Mouse (Mus musculus) hindbrain, embryonic 13.5 days (tissue): ENCODE data around the gene Magt1. TPM values are rescaled to one million over a fixed set of nuclear protein-coding genes. Genes with fewer than 3 reads are reported as not detected.
"Not testable (repeated sequence)": the region's sequence is repeated elsewhere in the genome, so short reads cannot be mapped to it uniquely, and the experiment has no call there.

Experiments used
- ATAC-seq: fragments of 200-750 bp; cut with Nextera tagmentation; 2 replicates; pipeline ENCODE4 v1.8.0; 2017; ENCODE audit warnings: moderate TSS enrichment; ENCODE audit not compliant: low FRiP score
- H3K27ac ChIP-seq: fragments of 300-500 bp; sonication (generic); 2 replicates; pipeline ENCODE4 v1.5.1; 2015; ENCODE audit warnings: inconsistent platforms, mild to moderate bottlenecking, moderate library complexity
- H3K27me3 ChIP-seq: fragments of 300-500 bp; sonication (generic); 2 replicates; pipeline ENCODE4 v1.6.1; 2015; ENCODE audit warnings: mild to moderate bottlenecking, inconsistent platforms
- H3K36me3 ChIP-seq: fragments of 300-500 bp; sonication (generic); 2 replicates; pipeline ENCODE4 v1.6.1; 2015; ENCODE audit warnings: mild to moderate bottlenecking, inconsistent platforms
- H3K4me1 ChIP-seq: fragments of 300-500 bp; sonication (generic); replicated peaks from 2 replicates; pipeline ENCODE4 v1.6.1; 2015; ENCODE audit warnings: inconsistent platforms
- H3K4me2 ChIP-seq: fragments of 300-500 bp; sonication (generic); 2 replicates; pipeline ENCODE4 v1.6.1; 2015; ENCODE audit warnings: inconsistent platforms, mild to moderate bottlenecking, moderate library complexity
- H3K4me3 ChIP-seq: fragments of 300-500 bp; sonication (generic); 2 replicates; pipeline ENCODE4 v1.5.1; 2015; ENCODE audit warnings: mild to moderate bottlenecking, inconsistent platforms
- H3K9ac ChIP-seq: fragments of 300-500 bp; sonication (generic); 2 replicates; pipeline ENCODE4 v1.6.1; 2015; ENCODE audit warnings: mild to moderate bottlenecking, inconsistent platforms
- H3K9me3 ChIP-seq: fragments of 300-500 bp; sonication (generic); 2 replicates; pipeline ENCODE4 v1.6.1; 2016; ENCODE audit warnings: inconsistent platforms
- WGBS: fragments of 180-500 bp; shearing (Covaris S2); methylation state at CpG from one replicate; pipeline ENCODE4 v1.1.7; 2015; 5-methylcytosine and 5-hydroxymethylcytosine counted together
- polyA plus RNA-seq: library from polyadenylated mRNA; unstranded; fragments of >200 nt; fragmentation: Nextera tagmentation; extraction: Ambion mirVana; gene quantifications from 2 replicates; pipeline ENCODE4 v1.2.1, GENCODE M21; 2015

Gene Magt1
- polyA plus RNA-seq, 1 experiment from 2014 or later, result 25.5 TPM

GRCm38 (mm10) chrX:105934341-105934740, 77.4 kb downstream of the Magt1 start:
- no peak overlapping the region for H3K4me2 ChIP-seq
- no peak for ATAC-seq
- no peaks in the 10 kb centered on the region for H3K9me3 ChIP-seq
- H3K27ac ChIP-seq, result no peak overlapping the region
- no peak overlapping the region for H3K4me3 ChIP-seq
- no peak overlapping the region for H3K9ac ChIP-seq
- no peaks in the 10 kb centered on the region for H3K36me3 ChIP-seq
- 66% methylated on average over 5 of the region's 5 CpGs for WGBS
- no peaks in the 10 kb centered on the region for H3K27me3 ChIP-seq
- no peaks in the 10 kb centered on the region for H3K4me1 ChIP-seq

GRCm38 (mm10) chrX:105929478-105930038, 82.1 kb downstream of the Magt1 start:
- Histone ChIP-seq H3K9me3 (no peaks in the 10 kb centered on the region), H3K4me3 (peak overlapping the region; percentile 63), H3K4me2 (peak overlapping the region; percentile 39), H3K36me3 (no peaks in the 10 kb centered on the region), H3K9ac (peak overlapping the region; percentile 89; the same call in 1 of the 2 replicates), H3K4me1 (peaks cover 17% of the 10 kb centered on the region), H3K27me3 (no peaks in the 10 kb centered on the region), H3K27ac (peak overlapping the region; percentile 96)
- WGBS, result 38% methylated on average over 8 of the region's 8 CpGs
- peak; percentile 59 for ATAC-seq

- peak within 1 kb of the TSS; percentile 57 for H3K4me2 ChIP-seq
- H3K4me3 ChIP-seq, result peak within 1 kb of the TSS; percentile 63
- 25% methylated on average over 39 of the region's 42 CpGs for WGBS
- H3K27ac ChIP-seq, result peak within 1 kb of the TSS; percentile 96
- H3K9me3 ChIP-seq, result no peaks in the 10 kb centered on the region
- H3K36me3 ChIP-seq, result no peaks in the 10 kb centered on the region
- peaks cover 17% of the 10 kb centered on the region for H3K4me1 ChIP-seq
- peak within 1 kb of the TSS; percentile 89 for H3K9ac ChIP-seq
- H3K27me3 ChIP-seq, result no peaks in the 10 kb centered on the region
- peak; percentile 94 for ATAC-seq
These were observed 82.7 kb downstream of the Magt1 start, which contains the start of gene Atrx for GRCm38 (mm10) chrX:105928861-105929477. Gene Atrx (minus strand): TSS chrX:105929403.

- Histone ChIP-seq H3K9me3 (no peaks in the 10 kb centered on the region), H3K4me2 (peak overlapping the region; percentile 57), H3K9ac (peak overlapping the region; percentile 89), H3K36me3 (no peaks in the 10 kb centered on the region), H3K4me3 (peak overlapping the region; percentile 63), H3K4me1 (peaks cover 17% of the 10 kb centered on the region), H3K27ac (peak overlapping the region; percentile 96), H3K27me3 (no peaks in the 10 kb centered on the region)
- ATAC-seq, result peak; percentile 67
- WGBS, result 22% methylated on average over 29 of the region's 69 CpGs
These were observed 83.5 kb downstream of the Magt1 start for GRCm38 (mm10) chrX:105927941-105928860.

- no peak overlapping the region for H3K27ac ChIP-seq
- H3K9me3 ChIP-seq, result no peaks in the 10 kb centered on the region
- H3K27me3 ChIP-seq, result no peaks in the 10 kb centered on the region
- peak overlapping the region; percentile 57 for H3K4me2 ChIP-seq
- no peak overlapping the region for H3K9ac ChIP-seq
- WGBS, result 76% methylated on average over 12 of the region's 12 CpGs
- peak overlapping the region; percentile 9 for H3K4me3 ChIP-seq
- H3K4me1 ChIP-seq, result peaks cover 17% of the 10 kb centered on the region
- no peak for ATAC-seq
- no peaks in the 10 kb centered on the region for H3K36me3 ChIP-seq
These were observed 85.5 kb downstream of the Magt1 start for GRCm38 (mm10) chrX:105926121-105926735.

GRCm38 (mm10) chrX:105924326-105925070, 87.2 kb downstream of the Magt1 start:
- 94% methylated on average over 5 of the region's 5 CpGs for WGBS
- ATAC-seq, result no peak
- H3K4me3 ChIP-seq, result no peak overlapping the region
- no peaks in the 10 kb centered on the region for H3K36me3 ChIP-seq
- H3K27me3 ChIP-seq, result no peaks in the 10 kb centered on the region
- H3K9me3 ChIP-seq, result no peaks in the 10 kb centered on the region
- H3K9ac ChIP-seq, result no peak overlapping the region
- peaks cover 17% of the 10 kb centered on the region for H3K4me1 ChIP-seq
- H3K4me2 ChIP-seq, result no peak overlapping the region
- no peak overlapping the region for H3K27ac ChIP-seq

GRCm38 (mm10) chrX:105923896-105924295, 87.8 kb downstream of the Magt1 start:
- no peaks in the 10 kb centered on the region for H3K27me3 ChIP-seq
- H3K27ac ChIP-seq, result no peak overlapping the region
- peaks cover 17% of the 10 kb centered on the region for H3K4me1 ChIP-seq
- no peak overlapping the region for H3K9ac ChIP-seq
- no CpG with 5 or more reads among the region's 1 CpGs for WGBS
- H3K36me3 ChIP-seq, result no peaks in the 10 kb centered on the region
- ATAC-seq, result no peak
- H3K9me3 ChIP-seq, result no peaks in the 10 kb centered on the region
- H3K4me2 ChIP-seq, result no peak overlapping the region
- no peak overlapping the region for H3K4me3 ChIP-seq

- not testable (repeated sequence) for H3K27ac ChIP-seq, ATAC-seq, H3K27me3 ChIP-seq, H3K4me2 ChIP-seq, H3K9ac ChIP-seq, H3K9me3 ChIP-seq, H3K36me3 ChIP-seq, H3K4me3 ChIP-seq
- WGBS, result 88% methylated on average over 7 of the region's 7 CpGs
- peaks cover 17% of the 10 kb centered on the region for H3K4me1 ChIP-seq
These were observed 88.7 kb downstream of the Magt1 start for GRCm38 (mm10) chrX:105922986-105923385.

GRCm38 (mm10) chrX:105921421-105921820, 90.3 kb downstream of the Magt1 start:
- H3K4me1 ChIP-seq, result peaks cover 6% of the 10 kb centered on the region
- WGBS, result 86% methylated on average over 2 of the region's 2 CpGs
- H3K27ac ChIP-seq, result no peak overlapping the region
- H3K4me2 ChIP-seq, result no peak overlapping the region
- no peaks in the 10 kb centered on the region for H3K27me3 ChIP-seq
- H3K4me3 ChIP-seq, result no peak overlapping the region
- ATAC-seq, result no peak
- no peaks in the 10 kb centered on the region for H3K36me3 ChIP-seq
- H3K9ac ChIP-seq, result no peak overlapping the region
- H3K9me3 ChIP-seq, result no peaks in the 10 kb centered on the region
